Mouse (Mus musculus): Measurements from ENCODE around the gene Mapkbp1. TPM values are rescaled to one million over a fixed set of nuclear protein-coding genes. Genes with fewer than 3 reads are reported as not detected.

Gene Mapkbp1
- polyA plus RNA-seq, 1 experiment from 2014 or later: 1.8 TPM

DNA sequence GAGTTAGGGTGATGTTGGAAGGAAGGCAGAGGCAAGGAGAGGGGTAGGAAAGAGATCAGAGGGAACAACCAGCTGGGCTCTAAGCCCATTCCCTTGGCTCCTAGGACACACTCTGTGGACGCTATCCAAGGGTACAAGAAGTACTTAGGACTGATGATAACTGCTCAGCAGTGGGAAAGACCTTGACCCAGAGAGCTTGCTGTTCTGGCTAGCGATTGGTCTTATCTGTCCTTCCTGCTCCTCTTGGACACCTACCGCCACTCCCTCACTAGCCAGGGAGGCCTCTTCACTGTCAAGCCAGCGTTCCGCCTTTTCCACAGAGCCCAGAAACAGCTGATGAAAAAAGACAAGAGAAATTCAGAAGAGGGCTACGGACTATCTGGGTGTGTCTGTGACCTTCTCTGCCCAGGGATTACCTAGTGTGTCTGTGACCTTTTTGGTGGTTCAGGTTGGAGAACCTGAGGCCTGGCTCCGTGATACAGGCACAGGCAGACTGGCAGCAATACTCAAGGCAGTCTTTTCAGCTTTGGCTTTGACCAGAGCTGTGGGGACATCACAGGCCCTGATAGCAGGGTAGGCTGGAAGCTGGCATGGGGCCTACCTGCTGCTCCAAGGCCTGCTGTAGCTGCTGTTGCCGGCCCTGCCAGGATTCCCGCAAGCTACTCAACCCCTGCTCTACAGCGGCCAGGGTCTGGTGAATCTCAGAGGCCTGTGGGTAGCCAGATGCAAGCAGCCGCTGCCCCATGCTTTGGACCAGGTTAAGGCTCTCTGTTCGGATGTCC, 82.5 kb downstream of the Mapkbp1 start:
- H3K27me3 ChIP-seq: peaks cover 5% of the 10 kb centered on the region; the same call in 1 of the 2 replicates
- H3K9ac ChIP-seq: no peak overlapping the region
- no peaks in the 10 kb centered on the region for H3K9me3 ChIP-seq (replicated peaks)
- H3K27ac ChIP-seq: peak overlapping the region; percentile 76
- no peak overlapping the region for H3K4me2 ChIP-seq
- peak; percentile 37; the same call in 1 of the 2 replicates for ATAC-seq (replicated peaks; ENCODE audit: insufficient number of reproducible peaks, insufficient read depth, low FRiP score, low read depth)
- H3K4me3 ChIP-seq: no peak overlapping the region
- 50% methylated on average over 12 of the region's 12 CpGs for WGBS
- peaks cover 30% of the 10 kb centered on the region for H3K4me1 ChIP-seq (replicated peaks)
- H3K36me3 ChIP-seq: no peaks in the 10 kb centered on the region

DNA sequence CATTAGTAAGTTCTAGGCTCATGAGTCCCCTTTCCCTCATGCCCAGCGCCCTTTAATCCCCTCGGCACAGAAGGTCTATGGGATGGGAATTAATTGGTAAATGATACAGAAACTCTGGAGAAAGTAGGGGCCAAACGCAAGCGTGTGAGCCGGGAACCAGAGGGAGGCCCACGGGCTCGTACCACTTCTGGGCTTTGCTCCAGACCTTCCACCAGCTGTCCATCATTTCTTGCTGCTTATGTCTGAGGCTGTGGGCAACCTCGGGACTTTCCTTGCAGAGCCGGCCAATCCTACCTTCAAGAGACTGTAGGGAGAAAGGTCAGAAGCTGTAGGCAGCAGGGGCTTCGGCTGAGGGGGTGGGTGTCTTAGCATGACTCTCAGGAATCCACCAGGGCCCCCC, 83.4 kb downstream of the Mapkbp1 start:
- H3K9me3 ChIP-seq (replicated peaks): no peaks in the 10 kb centered on the region
- ATAC-seq (replicated peaks; ENCODE audit: insufficient number of reproducible peaks, insufficient read depth, low FRiP score, low read depth): no peak
- H3K9ac ChIP-seq: no peak overlapping the region
- H3K4me3 ChIP-seq: no peak overlapping the region
- H3K27ac ChIP-seq: no peak overlapping the region
- H3K4me2 ChIP-seq: no peak overlapping the region
- no peaks in the 10 kb centered on the region for H3K27me3 ChIP-seq
- peaks cover 30% of the 10 kb centered on the region for H3K4me1 ChIP-seq (replicated peaks)
- 77% methylated on average over 10 of the region's 10 CpGs for WGBS
- H3K36me3 ChIP-seq: no peaks in the 10 kb centered on the region

DNA sequence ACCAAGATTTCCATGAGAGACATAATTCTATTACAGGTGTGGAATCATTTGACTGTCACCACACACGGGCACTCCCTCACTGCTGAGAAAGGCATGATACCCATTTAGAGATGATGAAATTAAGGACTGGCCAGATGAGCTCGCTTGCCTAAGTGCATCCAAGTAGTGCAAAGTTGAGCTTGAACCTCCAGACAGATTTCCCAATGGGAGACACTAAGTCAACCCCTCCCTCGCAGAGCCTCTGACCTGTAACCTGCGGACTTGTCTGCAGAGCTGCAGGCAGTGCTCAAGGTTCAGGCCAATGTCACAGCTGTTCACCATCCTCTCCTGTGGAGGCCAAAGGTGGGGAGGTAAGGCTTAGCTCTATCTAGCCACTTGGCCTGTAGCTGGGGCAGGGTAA, 86.3 kb downstream of the Mapkbp1 start:
- Histone ChIP-seq H3K36me3 (no peaks in the 10 kb centered on the region), H3K9ac (no peak overlapping the region), H3K27ac (no peak overlapping the region), H3K4me3 (no peak overlapping the region), H3K4me2 (no peak overlapping the region), H3K27me3 (0 out of 2 replicates have a peak, but pooled peaks cover 4% of the 10 kb centered on the region), H3K4me1 (replicated peaks) (peaks cover 30% of the 10 kb centered on the region), H3K9me3 (replicated peaks) (no peaks in the 10 kb centered on the region)
- no peak for ATAC-seq (replicated peaks; ENCODE audit: insufficient number of reproducible peaks, insufficient read depth, low FRiP score, low read depth)
- WGBS: 81% methylated on average over 4 of the region's 4 CpGs

DNA sequence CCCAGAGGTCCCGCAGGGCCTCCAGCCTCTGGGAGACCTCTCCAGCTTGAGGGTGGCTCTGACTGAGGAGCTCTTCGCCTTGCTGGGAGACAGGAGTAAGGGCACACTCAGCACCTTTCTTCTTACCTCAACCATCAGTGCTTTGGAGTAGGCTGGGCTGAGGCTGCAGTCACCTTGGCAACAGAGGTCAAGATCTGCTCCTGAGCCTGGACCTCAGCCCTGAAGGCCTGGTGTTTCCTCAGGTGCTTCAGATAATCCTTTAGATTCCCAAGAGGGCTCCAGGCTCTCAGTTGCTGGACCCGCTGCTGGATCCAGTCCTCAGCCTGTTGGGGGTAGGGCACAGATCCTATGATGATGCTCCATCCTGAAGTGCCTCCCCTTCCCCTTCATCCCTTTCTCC, 87.0 kb downstream of the Mapkbp1 start:
- Histone ChIP-seq H3K9me3 (replicated peaks) (no peaks in the 10 kb centered on the region), H3K4me2 (no peak overlapping the region), H3K4me3 (no peak overlapping the region), H3K27me3 (0 out of 2 replicates have a peak, but pooled peaks cover 4% of the 10 kb centered on the region), H3K36me3 (no peaks in the 10 kb centered on the region), H3K27ac (no peak overlapping the region), H3K9ac (no peak overlapping the region), H3K4me1 (replicated peaks) (peaks cover 24% of the 10 kb centered on the region)
- 70% methylated on average over 3 of the region's 3 CpGs for WGBS
- no peak for ATAC-seq (replicated peaks; ENCODE audit: insufficient number of reproducible peaks, insufficient read depth, low FRiP score, low read depth)

DNA sequence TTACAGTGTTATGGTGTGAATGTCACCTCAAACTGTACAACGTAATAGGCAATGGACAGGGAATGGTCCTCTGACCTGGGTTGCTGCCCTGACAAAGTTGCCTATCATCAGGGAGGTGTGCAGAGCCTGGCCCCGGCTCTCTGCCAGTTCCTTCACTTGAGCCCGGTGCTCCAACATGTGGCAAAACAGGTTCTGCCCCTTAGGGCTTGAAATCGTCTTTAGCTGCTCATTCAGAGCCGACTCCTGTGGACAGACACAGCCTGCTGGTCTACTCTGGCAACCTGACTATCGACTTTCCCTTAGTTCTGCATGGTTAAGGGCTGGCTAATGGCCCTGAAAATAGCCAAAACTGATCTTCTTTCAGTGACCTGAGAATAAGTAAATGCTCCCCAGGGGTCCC, 87.7 kb downstream of the Mapkbp1 start:
- H3K4me3 ChIP-seq: no peak overlapping the region
- 0 out of 2 replicates have a peak, but pooled peaks cover 4% of the 10 kb centered on the region for H3K27me3 ChIP-seq
- 61% methylated on average over 6 of the region's 6 CpGs for WGBS
- no peak overlapping the region for H3K4me2 ChIP-seq
- no peak overlapping the region for H3K27ac ChIP-seq
- H3K4me1 ChIP-seq (replicated peaks): peaks cover 16% of the 10 kb centered on the region
- no peaks in the 10 kb centered on the region for H3K36me3 ChIP-seq
- H3K9me3 ChIP-seq (replicated peaks): no peaks in the 10 kb centered on the region
- ATAC-seq (replicated peaks; ENCODE audit: insufficient number of reproducible peaks, insufficient read depth, low FRiP score, low read depth): no peak
- no peak overlapping the region for H3K9ac ChIP-seq

DNA sequence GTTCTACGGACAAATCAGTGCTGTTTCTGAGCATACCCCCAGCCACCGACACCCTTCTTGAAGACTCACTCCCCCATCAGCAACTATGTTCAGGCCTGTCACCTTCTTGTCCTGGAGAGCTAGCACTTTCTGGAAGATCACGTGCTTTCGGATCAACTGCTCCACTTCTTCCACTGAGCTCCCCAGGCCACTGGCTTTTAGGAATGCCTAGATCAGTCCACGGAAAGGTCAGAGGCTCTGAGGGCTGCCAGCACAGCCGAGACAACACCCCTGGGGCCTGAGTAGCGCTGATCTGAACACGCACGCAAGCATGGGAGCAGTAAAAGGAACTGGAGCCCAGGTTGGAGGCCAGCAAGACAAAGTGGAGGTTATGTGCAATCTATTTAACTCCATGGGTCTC, 88.2 kb downstream of the Mapkbp1 start:
- Histone ChIP-seq H3K36me3 (no peaks in the 10 kb centered on the region), H3K27me3 (0 out of 2 replicates have a peak, but pooled peaks cover 4% of the 10 kb centered on the region), H3K4me1 (replicated peaks) (peaks cover 12% of the 10 kb centered on the region), H3K9ac (no peak overlapping the region), H3K4me3 (no peak overlapping the region), H3K9me3 (replicated peaks) (no peaks in the 10 kb centered on the region), H3K4me2 (no peak overlapping the region), H3K27ac (no peak overlapping the region)
- ATAC-seq (replicated peaks; ENCODE audit: insufficient number of reproducible peaks, insufficient read depth, low FRiP score, low read depth): no peak
- 72% methylated on average over 9 of the region's 9 CpGs for WGBS

DNA sequence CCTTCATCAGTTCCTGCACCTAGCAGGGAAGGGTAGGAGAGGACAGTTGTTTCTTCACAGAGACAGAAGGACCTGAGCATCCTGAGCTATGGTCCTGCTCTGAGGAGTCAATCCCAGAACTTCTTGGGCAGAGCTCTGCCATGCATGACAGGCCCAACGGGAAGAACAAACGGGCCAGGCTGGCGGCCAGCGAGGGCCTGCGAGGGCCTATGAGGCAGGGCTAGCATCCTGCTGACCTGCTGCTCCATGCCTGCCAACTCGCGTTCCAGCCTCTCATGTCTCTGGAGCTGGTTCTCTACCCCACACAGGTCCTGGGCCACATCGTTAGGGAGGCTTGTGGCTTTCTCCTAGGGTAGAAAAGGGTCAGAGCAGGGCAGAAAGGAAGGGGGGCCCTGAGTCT, 89.7 kb downstream of the Mapkbp1 start:
- H3K36me3 ChIP-seq: no peaks in the 10 kb centered on the region
- 79% methylated on average over 8 of the region's 8 CpGs for WGBS
- ATAC-seq (replicated peaks; ENCODE audit: insufficient number of reproducible peaks, insufficient read depth, low FRiP score, low read depth): no peak

DNA sequence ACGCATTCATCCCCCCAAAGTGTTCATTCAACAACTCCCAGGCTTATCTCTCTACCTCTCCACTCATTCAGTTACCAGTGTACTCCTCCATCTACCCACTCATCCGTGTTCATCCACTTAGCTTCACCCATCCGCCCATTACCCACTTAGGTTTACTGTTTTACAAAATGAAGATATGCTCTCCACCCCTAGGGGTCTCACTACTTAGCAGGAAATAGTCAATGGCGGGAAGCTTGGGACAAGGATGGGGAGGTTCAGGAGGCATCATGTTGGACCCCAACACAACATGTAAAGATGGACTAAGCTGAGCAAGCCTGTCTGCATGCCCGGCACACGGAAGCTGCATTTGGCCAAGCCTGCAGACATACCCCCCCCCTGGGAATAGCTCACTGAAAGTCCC, 92.1 kb downstream of the Mapkbp1 start:
- H3K4me2 ChIP-seq: no peak overlapping the region
- ATAC-seq (replicated peaks; ENCODE audit: insufficient number of reproducible peaks, insufficient read depth, low FRiP score, low read depth): no peak
- 0 out of 2 replicates have a peak, but pooled peaks cover 9% of the 10 kb centered on the region for H3K27me3 ChIP-seq
- WGBS: 68% methylated on average over 6 of the region's 6 CpGs
- H3K27ac ChIP-seq: no peak overlapping the region
- no peaks in the 10 kb centered on the region for H3K36me3 ChIP-seq
- H3K4me1 ChIP-seq (replicated peaks): no peaks in the 10 kb centered on the region; the same call in 1 of the 2 replicates
- H3K4me3 ChIP-seq: no peak overlapping the region
- no peak overlapping the region for H3K9ac ChIP-seq
- no peaks in the 10 kb centered on the region for H3K9me3 ChIP-seq (replicated peaks)

More for the DNA sequence above, 89.7 kb downstream of the Mapkbp1 start:
- Histone ChIP-seq H3K4me2 (no peak overlapping the region), H3K9me3 (replicated peaks) (no peaks in the 10 kb centered on the region), H3K27me3 (0 out of 2 replicates have a peak, but pooled peaks cover 4% of the 10 kb centered on the region), H3K4me1 (replicated peaks) (no peaks in the 10 kb centered on the region; the same call in 1 of the 2 replicates), H3K27ac (no peak overlapping the region), H3K4me3 (no peak overlapping the region), H3K9ac (no peak overlapping the region)

DNA sequence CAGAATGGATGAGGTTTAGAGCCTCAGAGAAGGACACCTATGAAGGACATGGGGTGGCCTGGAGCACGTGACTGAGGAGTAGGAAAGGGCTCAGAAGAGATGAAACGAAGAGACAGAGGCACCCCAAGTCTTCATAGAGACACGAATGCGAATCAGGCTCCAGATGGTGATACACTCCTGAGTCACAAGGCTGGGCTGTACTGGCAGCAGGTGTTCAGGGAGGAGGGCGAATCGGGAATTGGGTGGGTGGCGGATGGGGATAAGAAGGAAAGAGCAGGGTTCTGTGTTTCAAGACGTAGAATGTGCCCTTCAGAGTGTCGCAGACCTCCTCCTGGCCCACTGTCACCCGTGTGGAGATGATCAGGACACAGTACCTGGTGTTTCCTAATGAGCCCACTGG, 92.7 kb downstream of the Mapkbp1 start:
- no peak overlapping the region for H3K9ac ChIP-seq
- 87% methylated on average over 10 of the region's 10 CpGs for WGBS
- 0 out of 2 replicates have a peak, but pooled peaks cover 12% of the 10 kb centered on the region for H3K27me3 ChIP-seq
- H3K27ac ChIP-seq: no peak overlapping the region
- no peak overlapping the region for H3K4me2 ChIP-seq
- no peak overlapping the region for H3K4me3 ChIP-seq
- H3K4me1 ChIP-seq (replicated peaks): no peaks in the 10 kb centered on the region
- H3K9me3 ChIP-seq (replicated peaks): no peaks in the 10 kb centered on the region
- no peaks in the 10 kb centered on the region for H3K36me3 ChIP-seq
- ATAC-seq (replicated peaks; ENCODE audit: insufficient number of reproducible peaks, insufficient read depth, low FRiP score, low read depth): no peak

DNA sequence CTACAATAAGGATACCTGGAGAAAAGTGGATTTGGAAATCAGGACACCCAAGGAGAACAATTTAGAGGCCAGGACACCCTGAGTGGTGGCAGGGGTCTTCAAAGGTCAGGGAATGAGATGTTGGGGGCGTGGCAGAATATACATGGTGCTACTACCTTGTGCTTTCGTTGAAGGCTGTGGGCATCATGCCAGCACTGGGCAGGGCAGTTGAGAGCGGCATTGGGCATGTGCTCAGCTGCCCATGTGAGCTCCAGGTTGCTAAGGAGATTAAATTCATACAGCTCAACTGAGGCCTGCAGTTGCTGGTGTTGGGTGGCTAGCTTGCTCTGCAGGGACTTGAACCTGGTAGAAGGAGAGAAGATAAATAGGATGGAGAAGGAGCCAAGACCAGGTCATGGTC, 93.7 kb downstream of the Mapkbp1 start:
- WGBS: 71% methylated on average over 3 of the region's 3 CpGs

DNA sequence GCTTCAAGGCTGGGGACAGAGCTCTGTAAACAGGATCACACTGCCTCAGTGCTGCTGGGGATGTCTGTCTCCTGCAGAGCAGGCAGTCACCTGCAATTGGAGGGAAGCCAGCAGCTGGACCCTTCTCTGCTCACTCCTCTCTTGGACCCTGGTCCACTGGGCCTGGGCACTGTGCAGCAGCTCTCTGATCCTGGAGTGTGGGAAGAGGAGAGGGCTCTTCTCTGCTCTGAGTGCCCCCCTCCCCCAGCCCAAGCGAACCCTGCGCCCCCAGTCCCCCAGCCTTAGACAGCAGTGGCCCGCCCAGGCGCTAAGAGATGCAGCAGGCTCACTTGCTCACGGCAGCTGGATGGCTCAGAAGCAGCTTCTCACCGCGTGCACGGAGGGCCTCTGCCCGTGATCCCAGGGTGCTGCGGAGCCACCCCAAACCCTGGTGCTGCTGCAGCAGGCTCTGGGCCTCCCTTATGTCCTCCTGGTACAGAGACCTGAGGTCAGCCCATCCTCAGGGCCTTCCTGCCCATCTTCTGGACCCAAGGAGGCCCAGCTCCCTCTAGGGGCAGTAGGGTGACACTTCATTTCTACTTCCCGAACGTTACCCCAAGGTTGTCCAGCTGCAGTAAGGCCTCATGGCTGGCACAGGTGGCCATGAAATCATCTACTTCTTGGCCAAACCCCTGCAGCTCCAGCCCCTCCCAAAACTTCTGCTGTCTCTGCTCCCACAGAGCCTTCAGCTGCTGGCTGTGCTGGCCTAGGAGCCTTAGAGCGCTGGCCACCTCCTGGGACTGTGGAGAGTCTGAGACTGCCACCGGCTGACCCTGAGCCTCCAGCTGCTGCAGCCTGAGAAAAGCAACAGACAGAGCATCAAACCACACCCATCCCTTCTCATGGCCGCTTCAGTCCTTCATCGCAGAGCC, 96.3 kb downstream of the Mapkbp1 start:
- Histone ChIP-seq H3K27me3 (0 out of 2 replicates have a peak, but pooled peaks cover 8% of the 10 kb centered on the region), H3K4me2 (no peak overlapping the region), H3K4me1 (replicated peaks) (no peaks in the 10 kb centered on the region)

More for the DNA sequence above, 93.7 kb downstream of the Mapkbp1 start:
- Histone ChIP-seq H3K9ac (no peak overlapping the region), H3K9me3 (replicated peaks) (no peaks in the 10 kb centered on the region), H3K36me3 (no peaks in the 10 kb centered on the region), H3K4me1 (replicated peaks) (no peaks in the 10 kb centered on the region), H3K27ac (no peak overlapping the region), H3K4me2 (no peak overlapping the region), H3K27me3 (0 out of 2 replicates have a peak, but pooled peaks cover 12% of the 10 kb centered on the region), H3K4me3 (no peak overlapping the region)
- ATAC-seq (replicated peaks; ENCODE audit: insufficient number of reproducible peaks, insufficient read depth, low FRiP score, low read depth): no peak

More for the DNA sequence above, 96.3 kb downstream of the Mapkbp1 start:
- Histone ChIP-seq H3K9ac (no peak overlapping the region), H3K4me3 (no peak overlapping the region), H3K9me3 (replicated peaks) (no peaks in the 10 kb centered on the region), H3K27ac (no peak overlapping the region), H3K36me3 (no peaks in the 10 kb centered on the region)
- WGBS: 54% methylated on average over 16 of the region's 16 CpGs
- ATAC-seq (replicated peaks; ENCODE audit: insufficient number of reproducible peaks, insufficient read depth, low FRiP score, low read depth): no peak

Measured in heart, embryonic 15.5 days (tissue).